Mouse (Mus musculus) liver, embryonic 14.5 days (tissue): ENCODE measurements around the gene Slco2a1. TPM values are rescaled to one million over a fixed set of nuclear protein-coding genes. Genes with fewer than 3 reads are reported as not detected.

ENCODE experiments used
- ATAC-seq: fragments of 200-750 bp; cut with Nextera tagmentation; 2 replicates; pipeline ENCODE4 v1.8.0; 2017; ENCODE audit warnings: moderate number of reproducible peaks, mild to moderate bottlenecking, moderate library complexity; ENCODE audit not compliant: insufficient read depth
- DNase-seq, 3 experiments: peaks; one replicate each; pipeline ENCODE4 v3.0.0-alpha.2; 2012 to 2013; ENCODE audit warnings: low read depth in 3 of 3, low spot score in 3 of 3
- H3K27ac ChIP-seq: fragments of 300-500 bp; sonication (generic); 2 replicates; pipeline ENCODE4 v1.5.1; 2014; ENCODE audit warnings: moderate library complexity, mild to moderate bottlenecking, control low read depth, inconsistent platforms
- H3K27me3 ChIP-seq: fragments of 300-500 bp; sonication (generic); 2 replicates; pipeline ENCODE4 v1.6.1; 2014; ENCODE audit warnings: mild to moderate bottlenecking, low read length, moderate library complexity; ENCODE audit not compliant: control insufficient read depth, insufficient read depth
- H3K36me3 ChIP-seq: fragments of 300-500 bp; sonication (generic); replicated peaks from 2 replicates; pipeline ENCODE4 v1.6.1; 2014; ENCODE audit warnings: low read depth; ENCODE audit not compliant: control insufficient read depth, insufficient read depth
- H3K4me1 ChIP-seq, 2 experiments: fragments of 200-500 bp in 1 of 2; fragments of 300-500 bp in 1 of 2; sonication (generic) in 1 of 2; replicated peaks; 2 replicates each; pipeline ENCODE4 v1.6.1; 2012 to 2014; ENCODE audit warnings: antibody characterized with exemption in 1 of 2, inconsistent platforms in 1 of 2, low read length in 1 of 2; ENCODE audit not compliant: control insufficient read depth in 2 of 2, insufficient read depth in 2 of 2
- H3K4me2 ChIP-seq: fragments of 300-500 bp; sonication (generic); 2 replicates; pipeline ENCODE4 v1.6.1; 2014; ENCODE audit warnings: low read depth, mild to moderate bottlenecking, control low read depth, moderate library complexity
- H3K4me3 ChIP-seq, 2 experiments: fragments of 200-500 bp in 1 of 2; fragments of 300-500 bp in 1 of 2; sonication (generic) in 1 of 2; 2 replicates each; pipeline ENCODE4 v1.5.1; 2012 to 2014; ENCODE audit warnings: low read depth in 2 of 2, low read length in 2 of 2, mild to moderate bottlenecking in 2 of 2, control low read depth in 1 of 2, inconsistent platforms in 1 of 2, moderate library complexity in 1 of 2; ENCODE audit not compliant: insufficient read depth in 1 of 2
- H3K9ac ChIP-seq: fragments of 300-500 bp; sonication (generic); replicated peaks from 2 replicates; pipeline ENCODE4 v1.6.1; 2014; ENCODE audit warnings: mild to moderate bottlenecking, control low read depth, moderate library complexity
- H3K9me3 ChIP-seq: fragments of 300-500 bp; sonication (generic); 2 replicates; pipeline ENCODE4 v1.6.1; 2016; ENCODE audit warnings: low read length, mixed read lengths; ENCODE audit not compliant: control insufficient read depth
- CTCF ChIP-seq: IDR thresholded peaks from 2 replicates; pipeline ENCODE4 v1.5.1; 2016; ENCODE audit warnings: antibody characterized with exemption, low read depth, control low read depth
- EP300 ChIP-seq: IDR thresholded peaks from 2 replicates; pipeline ENCODE4 v1.6.1; 2016; ENCODE audit warnings: antibody characterized with exemption, low read depth
- WGBS: fragments of 180-500 bp; shearing (Covaris S2); extraction: QIAGEN DNeasy Blood & Tissue Kit; methylation state at CpG from one replicate; pipeline ENCODE4 v1.1.7; 2014; ENCODE audit not compliant: insufficient replicate concordance; 5-methylcytosine and 5-hydroxymethylcytosine counted together
- polyA plus RNA-seq, 2 experiments: library from polyadenylated mRNA; depleted of rRNA in 1 of 2; stranded (reverse) in 1 of 2; unstranded in 1 of 2; fragments of >200 nt; fragmentation: Nextera tagmentation in 1 of 2; extraction: Ambion mirVana in 1 of 2; gene quantifications; 2 replicates each; pipeline versions ENCODE4 v1.2.1 to v1.2.3; 2012 to 2014

The Slco2a1 gene
- polyA plus RNA-seq, 2 experiments = 1.7 to 3.3 TPM

GRCm38 (mm10) chr9:103133493-103134124, 145.1 kb downstream of the Slco2a1 start:
- Histone ChIP-seq H3K36me3 (no peaks in the 10 kb centered on the region), H3K4me1 (no peaks in the 10 kb centered on the region), H3K27me3 (no peaks in the 10 kb centered on the region), H3K9me3 (no peaks in the 10 kb centered on the region), H3K4me2 (no peak overlapping the region), H3K27ac (no peak overlapping the region), H3K9ac (no peak overlapping the region), H3K4me3 (no peak overlapping the region)
- no peak for DNase-seq
- TF ChIP-seq EP300 (no peak), CTCF (no peak)
- WGBS = 51% methylated on average over 6 of the region's 6 CpGs
- ATAC-seq = no peak

GRCm38 (mm10) chr9:103134450-103135030, 146.0 kb downstream of the Slco2a1 start:
- no peaks in the 10 kb centered on the region for H3K36me3 ChIP-seq
- no peaks in the 10 kb centered on the region for H3K27me3 ChIP-seq
- H3K9me3 ChIP-seq = no peaks in the 10 kb centered on the region
- WGBS = 48% methylated on average over 9 of the region's 9 CpGs
- H3K4me2 ChIP-seq = no peak overlapping the region
- ATAC-seq (no peak), DNase-seq (no peak)
- no peak overlapping the region for H3K9ac ChIP-seq
- H3K27ac ChIP-seq = no peak overlapping the region
- H3K4me3 ChIP-seq = no peak overlapping the region
- TF ChIP-seq CTCF (no peak), EP300 (no peak)
- H3K4me1 ChIP-seq = no peaks in the 10 kb centered on the region

GRCm38 (mm10) chr9:103139481-103139880, 151.0 kb downstream of the Slco2a1 start:
- Histone ChIP-seq H3K4me2 (no peak overlapping the region), H3K36me3 (no peaks in the 10 kb centered on the region), H3K27me3 (no peaks in the 10 kb centered on the region), H3K4me1 (no peaks in the 10 kb centered on the region), H3K4me3 (no peak overlapping the region), H3K9me3 (no peaks in the 10 kb centered on the region), H3K27ac (no peak overlapping the region), H3K9ac (no peak overlapping the region)
- ATAC-seq (no peak), DNase-seq (no peak)
- TF ChIP-seq EP300 (no peak), CTCF (no peak)
- 60% methylated on average over 6 of the region's 6 CpGs for WGBS

GRCm38 (mm10) chr9:103140384-103140783, 151.9 kb downstream of the Slco2a1 start:
- Histone ChIP-seq H3K27me3 (no peaks in the 10 kb centered on the region), H3K4me2 (no peak overlapping the region), H3K4me3 (no peak overlapping the region), H3K27ac (no peak overlapping the region), H3K36me3 (no peaks in the 10 kb centered on the region), H3K4me1 (no peaks in the 10 kb centered on the region), H3K9me3 (no peaks in the 10 kb centered on the region), H3K9ac (no peak overlapping the region)
- 73% methylated on average over 6 of the region's 6 CpGs for WGBS
- TF ChIP-seq EP300 (no peak), CTCF (no peak)
- no peak for ATAC-seq
- DNase-seq = no peak

- no peak overlapping the region for H3K9ac ChIP-seq
- no peak overlapping the region for H3K4me2 ChIP-seq
- H3K9me3 ChIP-seq = no peaks in the 10 kb centered on the region
- H3K27me3 ChIP-seq = no peaks in the 10 kb centered on the region
- no peaks in the 10 kb centered on the region for H3K4me1 ChIP-seq
- no peak overlapping the region for H3K4me3 ChIP-seq
- H3K27ac ChIP-seq = no peak overlapping the region
- TF ChIP-seq CTCF = no peak
- no peak for TF ChIP-seq EP300
- DNase-seq = no peak
- no peak for ATAC-seq
- 81% methylated on average over 7 of the region's 7 CpGs for WGBS
- H3K36me3 ChIP-seq = no peaks in the 10 kb centered on the region
These were observed 152.8 kb downstream of the Slco2a1 start for GRCm38 (mm10) chr9:103141266-103141665.
